Mouse (Mus musculus) testis, adult 2 months (tissue): ENCODE data around the gene Klhl8.

Source experiments
- CTCF ChIP-seq: fragments of 200-500 bp; IDR thresholded peaks from 2 replicates; pipeline ENCODE4 v1.5.1; 2012; ENCODE audit warnings: low read depth, mild to moderate bottlenecking, inconsistent platforms, low read length, moderate library complexity; ENCODE audit not compliant: control insufficient read depth, insufficient read depth, insufficient replicate concordance
- POLR2A ChIP-seq: fragments of 200-500 bp; IDR thresholded peaks from 2 replicates; pipeline ENCODE4 v1.6.1; 2012; ENCODE audit warnings: low read depth, mild to moderate bottlenecking, inconsistent platforms, low read length, moderate library complexity; ENCODE audit not compliant: control insufficient read depth

GRCm38 (mm10) chr5:103919497-103919896, 8.4 kb upstream of the Klhl8 start:
- no peak for TF ChIP-seq POLR2A
- TF ChIP-seq CTCF, result no peak
